Mouse (Mus musculus): ENCODE data around the gene Tom1l2.

GRCm38 (mm10) chr11:60302354-60303083 is 50.2 kb downstream of the Tom1l2 start:
- no peak for TF ChIP-seq CTCF (IDR thresholded peaks at IDR 0.05)
- TF ChIP-seq EP300 (IDR thresholded peaks at IDR 0.05), result no peak
